8 mouse cellular contexts compared by ENCODE assay signal in genomic region chr9:106787979-106788811, GRCm38 (mm10). TPM values are rescaled to one million over a fixed set of nuclear protein-coding genes. Genes with fewer than 3 reads are reported as not detected.
DNase-seq lines count a peak whose midpoint lies in the region; ATAC-seq and TF ChIP-seq lines count a peak whose summit lies in the region.

No protein-coding gene starts in this region.

- ATAC-seq in embryonic facial prominence, embryonic 13.5 days (ENCODE audit: insufficient number of reproducible peaks, insufficient read depth, low FRiP score, low TSS enrichment, low read depth): no peak
- no peak for ATAC-seq in hindbrain, embryonic 15.5 days (ENCODE audit: low FRiP score, low read depth)
- peak; percentile 2 for ATAC-seq in liver, postnatal 0 days

- no peaks in the 10 kb centered on the region for H3K9me3 ChIP-seq in embryonic facial prominence, embryonic 13.5 days
- H3K9me3 ChIP-seq in hindbrain, embryonic 15.5 days: no peaks in the 10 kb centered on the region
- no peaks in the 10 kb centered on the region for H3K9me3 ChIP-seq in liver, postnatal 0 days (ENCODE audit: low read length)

- WGBS in embryonic facial prominence, embryonic 13.5 days: 7% methylated on average over 23 of the region's 23 CpGs
- WGBS in hindbrain, embryonic 15.5 days: 9% methylated on average over 23 of the region's 23 CpGs
- WGBS in liver, postnatal 0 days (ENCODE audit: insufficient replicate concordance): 4% methylated on average over 23 of the region's 23 CpGs

- H3K4me2 ChIP-seq in embryonic facial prominence, embryonic 13.5 days: peak overlapping the region; percentile 89
- peak overlapping the region; percentile 67 for H3K4me2 ChIP-seq in hindbrain, embryonic 15.5 days
- peak overlapping the region; percentile 83 for H3K4me2 ChIP-seq in liver, postnatal 0 days (ENCODE audit: low read depth, low read length)

- no peaks in the 10 kb centered on the region for H3K27me3 ChIP-seq in embryonic facial prominence, embryonic 13.5 days
- no peaks in the 10 kb centered on the region for H3K27me3 ChIP-seq in hindbrain, embryonic 15.5 days
- H3K27me3 ChIP-seq in liver, postnatal 0 days (ENCODE audit: insufficient read depth, low read length): no peaks in the 10 kb centered on the region

- H3K27ac ChIP-seq in embryonic facial prominence, embryonic 13.5 days: peak overlapping the region; percentile 93
- H3K27ac ChIP-seq in hindbrain, embryonic 15.5 days (replicated peaks): peak overlapping the region; percentile 84
- peak overlapping the region; percentile 87 for H3K27ac ChIP-seq in liver, postnatal 0 days (ENCODE audit: low read depth)

- H3K36me3 ChIP-seq in embryonic facial prominence, embryonic 13.5 days: no peaks in the 10 kb centered on the region
- H3K36me3 ChIP-seq in hindbrain, embryonic 15.5 days: no peaks in the 10 kb centered on the region
- H3K36me3 ChIP-seq in liver, postnatal 0 days (replicated peaks; ENCODE audit: insufficient read depth, low read length): no peaks in the 10 kb centered on the region

- TF ChIP-seq CTCF in liver, postnatal 0 days (IDR thresholded peaks at IDR 0.05; ENCODE audit: low read depth): no peak

- H3K4me1 ChIP-seq in embryonic facial prominence, embryonic 13.5 days: peaks cover 10% of the 10 kb centered on the region
- H3K4me1 ChIP-seq in hindbrain, embryonic 15.5 days (replicated peaks): peaks cover 24% of the 10 kb centered on the region
- H3K4me1 ChIP-seq in liver, postnatal 0 days (ENCODE audit: insufficient read depth): peaks cover 15% of the 10 kb centered on the region

- no peak for TF ChIP-seq EP300 in liver, postnatal 0 days (IDR thresholded peaks at IDR 0.05; ENCODE audit: low read depth)

- peak overlapping the region; percentile 100 for H3K4me3 ChIP-seq in embryonic facial prominence, embryonic 13.5 days
- H3K4me3 ChIP-seq in hindbrain, embryonic 15.5 days: peak overlapping the region; percentile 94
- peak overlapping the region; percentile 94 for H3K4me3 ChIP-seq in liver, postnatal 0 days (ENCODE audit: low read depth, low read length)

- DNase-seq in right cerebral cortex, adult 18-20 months: peak; percentile 3
- no peak for DNase-seq in right cerebral cortex, postnatal 10 days (ENCODE audit: low spot score in 2 of 2)
- peak; percentile 71 for DNase-seq in Muller cell, postnatal 12 days (ENCODE audit: inconsistent ontology term)
- DNase-seq in liver, postnatal 0 days: peak; percentile 31
- DNase-seq in retina, embryonic 14.5 days (ENCODE audit: low spot score): peak; percentile 34
- no peak for DNase-seq in layer of hippocampus, adult 9-11 months

- peak overlapping the region; percentile 100 for H3K9ac ChIP-seq in embryonic facial prominence, embryonic 13.5 days
- H3K9ac ChIP-seq in hindbrain, embryonic 15.5 days: peak overlapping the region; percentile 99
- peak overlapping the region; percentile 96 for H3K9ac ChIP-seq in liver, postnatal 0 days (replicated peaks)

RNA-seq across cellular contexts. Expression of gene Rad54l2, which starts 0.8 kb away (rescaled TPM):
- 8.5 and 9.6 TPM in 2 replicates for polyA plus RNA-seq in embryonic facial prominence, embryonic 13.5 days (2015; fragmentation: Nextera tagmentation; extraction: Ambion mirVana)
- 6.1 and 7.4 TPM in 2 replicates for polyA plus RNA-seq in hindbrain, embryonic 15.5 days (2015; fragmentation: Nextera tagmentation; extraction: Ambion mirVana)
- 1.2 and 1.7 TPM in 2 replicates for polyA plus RNA-seq in liver, postnatal 0 days (2015; fragmentation: Nextera tagmentation; extraction: Ambion mirVana)

RNA-seq across cellular contexts. Expression of gene Dcaf1, which starts 33.5 kb away (rescaled TPM):
- polyA plus RNA-seq in embryonic facial prominence, embryonic 13.5 days (2015; fragmentation: Nextera tagmentation; extraction: Ambion mirVana): 21.5 and 26.7 TPM in 2 replicates
- 18.2 and 19.2 TPM in 2 replicates for polyA plus RNA-seq in hindbrain, embryonic 15.5 days (2015; fragmentation: Nextera tagmentation; extraction: Ambion mirVana)
- polyA plus RNA-seq in liver, postnatal 0 days (2015; fragmentation: Nextera tagmentation; extraction: Ambion mirVana): 3.1 and 5.0 TPM in 2 replicates

Comparison
In these comparisons a context has a peak if more than half of its experiments do, and no peak if none do; other contexts are left out.
1. DNase-seq: peak in right cerebral cortex, adult 18-20 months (single experiment), Muller cell, postnatal 12 days (single experiment), liver, postnatal 0 days (single experiment) and retina, embryonic 14.5 days (single experiment); none in right cerebral cortex, postnatal 10 days (0 of 2) and layer of hippocampus, adult 9-11 months (single experiment).
2. Peak in every context shown above with its lines, with median percentiles within 50 percentile points of each other: H3K27ac ChIP-seq, H3K4me2 ChIP-seq, H3K4me3 ChIP-seq and H3K9ac ChIP-seq.